8 mouse cellular contexts compared by ENCODE assay signal in the genomic region with DNA sequence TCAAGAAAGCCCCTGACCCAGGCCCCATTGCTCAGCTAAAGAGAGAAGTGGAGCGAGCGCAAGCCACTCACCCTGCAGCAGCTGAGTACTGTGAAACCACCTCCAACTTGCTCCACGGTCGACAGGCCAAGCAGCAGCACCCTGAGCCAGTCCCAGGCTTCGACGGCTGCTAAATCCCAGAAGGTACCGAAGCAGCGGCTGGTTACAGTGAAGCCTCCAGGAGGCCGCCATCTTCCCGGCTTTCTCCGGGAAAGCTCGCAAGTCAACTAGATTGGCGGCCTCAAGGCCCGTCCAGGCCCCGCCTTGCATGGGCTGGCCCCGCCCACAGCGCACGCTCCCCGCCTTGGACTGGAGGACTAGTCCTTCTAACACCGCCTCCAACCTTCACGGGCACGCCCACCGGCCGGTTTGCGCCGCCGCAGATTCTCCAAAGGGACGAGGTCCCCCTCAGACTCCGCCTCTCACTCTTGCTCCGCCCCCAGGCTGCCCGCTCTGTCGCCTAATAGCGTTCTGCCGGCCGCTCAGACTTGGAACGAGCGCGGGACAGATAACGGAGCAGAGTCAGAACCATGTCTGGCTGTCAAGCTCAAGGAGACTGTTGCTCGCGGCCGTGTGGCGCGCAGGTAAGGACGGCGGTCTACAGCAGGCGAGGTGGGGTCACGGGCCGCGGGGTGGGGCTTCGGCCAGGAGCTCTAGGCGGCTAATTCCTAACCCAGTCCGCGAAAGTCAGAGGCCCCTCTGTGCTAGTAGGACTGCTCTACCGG. TPM values are rescaled to one million over a fixed set of nuclear protein-coding genes. Genes with fewer than 3 reads are reported as not detected.
DNase-seq lines count a peak whose midpoint lies in the region; ATAC-seq and TF ChIP-seq lines count a peak whose summit lies in the region.

Gene Pdhx (minus strand): TSS at position 295 of the 764 bp plus-strand sequence.
Gene Apip (plus strand): TSS at position 457 of the 764 bp plus-strand sequence.

- peak within 1 kb of the TSS; percentile 80 for H3K4me3 ChIP-seq in embryonic facial prominence, embryonic 14.5 days (ENCODE audit: low read depth, low read length)
- peak within 1 kb of the TSS; percentile 98 for H3K4me3 ChIP-seq in heart, adult 2 months
- H3K4me3 ChIP-seq in limb, embryonic 13.5 days: peak within 1 kb of the TSS; percentile 86
- peak within 1 kb of the TSS; percentile 82 for H3K4me3 ChIP-seq in midbrain, embryonic 16.5 days (ENCODE audit: low read depth, low read length)

- H3K27me3 ChIP-seq in embryonic facial prominence, embryonic 14.5 days (replicated peaks; ENCODE audit: control insufficient read depth, insufficient read depth, low read length): no peaks in the 10 kb centered on the region
- H3K27me3 ChIP-seq in heart, adult 2 months (ENCODE audit: control insufficient read depth, insufficient read depth, low read length): no peaks in the 10 kb centered on the region
- no peaks in the 10 kb centered on the region for H3K27me3 ChIP-seq in limb, embryonic 13.5 days
- no peaks in the 10 kb centered on the region for H3K27me3 ChIP-seq in midbrain, embryonic 16.5 days (ENCODE audit: control insufficient read depth, insufficient read depth, low read depth, low read length)

- peaks cover 20% of the 10 kb centered on the region for H3K4me1 ChIP-seq in embryonic facial prominence, embryonic 14.5 days (ENCODE audit: control insufficient read depth, insufficient read depth, low read length)
- H3K4me1 ChIP-seq in heart, adult 2 months (ENCODE audit: control insufficient read depth, insufficient read depth, low read length): peaks cover 9% of the 10 kb centered on the region
- H3K4me1 ChIP-seq in limb, embryonic 13.5 days: peaks cover 24% of the 10 kb centered on the region
- peaks cover 32% of the 10 kb centered on the region for H3K4me1 ChIP-seq in midbrain, embryonic 16.5 days (ENCODE audit: control insufficient read depth, insufficient read depth, low read length)

- peak within 1 kb of the TSS; percentile 71 for H3K4me2 ChIP-seq in embryonic facial prominence, embryonic 14.5 days (ENCODE audit: low read depth, low read length)
- H3K4me2 ChIP-seq in limb, embryonic 13.5 days (replicated peaks): peak within 1 kb of the TSS; percentile 69
- H3K4me2 ChIP-seq in midbrain, embryonic 16.5 days (ENCODE audit: low read length): peak within 1 kb of the TSS; percentile 75

- no peak for TF ChIP-seq CTCF in heart, adult 2 months (IDR thresholded peaks at IDR 0.05)

- peak; percentile 100 for ATAC-seq in embryonic facial prominence, embryonic 14.5 days (ENCODE audit: low read depth)
- peak; percentile 100 for ATAC-seq in limb, embryonic 13.5 days (ENCODE audit: low FRiP score, low read depth)
- ATAC-seq in midbrain, embryonic 16.5 days: peak; percentile 100

- TF ChIP-seq POLR2A in heart, adult 2 months (IDR thresholded peaks at IDR 0.05; ENCODE audit: insufficient read depth, low read depth, low read length): peak; percentile 88

- H3K27ac ChIP-seq in embryonic facial prominence, embryonic 14.5 days (replicated peaks; ENCODE audit: low read depth, low read length): peak within 1 kb of the TSS; percentile 85
- H3K27ac ChIP-seq in heart, adult 2 months: peak within 1 kb of the TSS; percentile 88
- H3K27ac ChIP-seq in limb, embryonic 13.5 days: peak within 1 kb of the TSS; percentile 85
- peak within 1 kb of the TSS; percentile 85 for H3K27ac ChIP-seq in midbrain, embryonic 16.5 days (ENCODE audit: low read length)

- TF ChIP-seq EP300 in heart, adult 2 months (IDR thresholded peaks at IDR 0.05; ENCODE audit: insufficient read depth, low read depth, low read length): no peak

- intact Hi-C loops in heart, adult 2 months (cut with DNase I): loop anchor here (10.0 kb wide), 1 partner anchor 1189 kb away; the partner anchor contains the start of genes Commd9 and Prr5l

- H3K9me3 ChIP-seq in embryonic facial prominence, embryonic 14.5 days (ENCODE audit: control insufficient read depth, low read length): no peaks in the 10 kb centered on the region
- no peaks in the 10 kb centered on the region for H3K9me3 ChIP-seq in limb, embryonic 13.5 days
- H3K9me3 ChIP-seq in midbrain, embryonic 16.5 days (replicated peaks; ENCODE audit: control insufficient read depth, low read length, poor library complexity, severe bottlenecking): no peaks in the 10 kb centered on the region

- peak; percentile 99 for DNase-seq in 3T3-L1 (ENCODE audit: low read depth, low spot score)
- peak; percentile 99 to 100 for DNase-seq in adrenal gland, postnatal 4 days (ENCODE audit: low spot score in 2 of 2)
- DNase-seq in embryonic facial prominence, embryonic 14.5 days (ENCODE audit: low spot score): peak; percentile 100
- DNase-seq in heart, adult 2 months: peak; percentile 100
- DNase-seq in kidney, adult 8-10 months: peak; percentile 100
- DNase-seq in spleen, postnatal 10 days (ENCODE audit: low spot score in 2 of 2): peak; percentile 100

- WGBS in embryonic facial prominence, embryonic 14.5 days: under 1% methylated on average over 51 of the region's 55 CpGs
- under 1% methylated on average over 55 of the region's 55 CpGs for WGBS in heart, adult 2 months
- under 1% methylated on average over 55 of the region's 55 CpGs for WGBS in limb, embryonic 13.5 days
- WGBS in midbrain, embryonic 16.5 days: under 1% methylated on average over 55 of the region's 55 CpGs

- peaks cover 10% of the 10 kb centered on the region for H3K79me2 ChIP-seq in heart, adult 2 months (replicated peaks; ENCODE audit: control insufficient read depth, insufficient read depth, low read length)

- peak within 1 kb of the TSS; percentile 92 for H3K9ac ChIP-seq in embryonic facial prominence, embryonic 14.5 days (ENCODE audit: low read depth, low read length)
- H3K9ac ChIP-seq in heart, adult 2 months (ENCODE audit: low read depth, low read length): peak within 1 kb of the TSS; percentile 86
- peak within 1 kb of the TSS; percentile 87 for H3K9ac ChIP-seq in limb, embryonic 13.5 days
- H3K9ac ChIP-seq in midbrain, embryonic 16.5 days (ENCODE audit: low read depth, low read length): peak within 1 kb of the TSS; percentile 92

- H3K36me3 ChIP-seq in embryonic facial prominence, embryonic 14.5 days (ENCODE audit: control insufficient read depth, insufficient read depth, low read length): no peaks in the 10 kb centered on the region
- H3K36me3 ChIP-seq in heart, adult 2 months (ENCODE audit: control insufficient read depth, insufficient read depth, low read length): peaks cover 29% of the 10 kb centered on the region
- 0 out of 2 replicates have a peak, but pooled peaks cover 6% of the 10 kb centered on the region for H3K36me3 ChIP-seq in limb, embryonic 13.5 days
- H3K36me3 ChIP-seq in midbrain, embryonic 16.5 days (ENCODE audit: control insufficient read depth, insufficient read depth, low read length): no peaks in the 10 kb centered on the region

RNA-seq across cellular contexts. Expression of gene Pdhx, which starts in this region (rescaled TPM):
- total RNA-seq in adrenal gland, postnatal 4 days (2021): 10 to 100 TPM; 64.6 to 75.5 TPM
- polyA plus RNA-seq in embryonic facial prominence, embryonic 14.5 days (2014; fragmentation: Nextera tagmentation; extraction: Ambion mirVana): 36.6 and 41.1 TPM in 2 replicates
- 100 to 1,000 TPM; 147 to 162 TPM for total RNA-seq in heart, adult 2 months (2021)
- polyA plus RNA-seq in heart, adult 2 months (2012; rRNA removed): 102 and 124 TPM in 2 replicates
- polyA plus RNA-seq in limb, embryonic 13.5 days (2015; fragmentation: Nextera tagmentation; extraction: Ambion mirVana): 42.8 and 43.7 TPM in 2 replicates
- polyA plus RNA-seq in midbrain, embryonic 16.5 days (2015; fragmentation: Nextera tagmentation; extraction: Ambion mirVana): 70.9 and 74.8 TPM in 2 replicates

RNA-seq across cellular contexts. Expression of gene Apip, which starts in this region (rescaled TPM):
- 10 to 100 TPM; 40.6 to 44.4 TPM for total RNA-seq in adrenal gland, postnatal 4 days (2021)
- polyA plus RNA-seq in embryonic facial prominence, embryonic 14.5 days (2014; fragmentation: Nextera tagmentation; extraction: Ambion mirVana): 80.0 and 90.8 TPM in 2 replicates
- 10 to 100 TPM; 62.5 to 74.7 TPM for total RNA-seq in heart, adult 2 months (2021)
- 44.2 and 65.5 TPM in 2 replicates for polyA plus RNA-seq in heart, adult 2 months (2012; rRNA removed)
- 87.2 and 88.3 TPM in 2 replicates for polyA plus RNA-seq in limb, embryonic 13.5 days (2015; fragmentation: Nextera tagmentation; extraction: Ambion mirVana)
- 43.0 and 43.3 TPM in 2 replicates for polyA plus RNA-seq in midbrain, embryonic 16.5 days (2015; fragmentation: Nextera tagmentation; extraction: Ambion mirVana)

Comparison
In these comparisons a context has a peak if more than half of its experiments do, and no peak if none do; other contexts are left out.
1. Peak in every context shown above with its lines: DNase-seq, ATAC-seq, H3K4me3 ChIP-seq and H3K27ac ChIP-seq.